Mouse (Mus musculus): Measurements from ENCODE around the gene Zmym5. TPM values are rescaled to one million over a fixed set of nuclear protein-coding genes. Genes with fewer than 3 reads are reported as not detected.
"Not testable (repeated sequence)": the region's sequence is repeated elsewhere in the genome, so short reads cannot be mapped to it uniquely, and the experiment has no call there.

Gene Zmym5
- polyA plus RNA-seq, 1 experiment from 2014 or later = 26.3 TPM

DNA sequence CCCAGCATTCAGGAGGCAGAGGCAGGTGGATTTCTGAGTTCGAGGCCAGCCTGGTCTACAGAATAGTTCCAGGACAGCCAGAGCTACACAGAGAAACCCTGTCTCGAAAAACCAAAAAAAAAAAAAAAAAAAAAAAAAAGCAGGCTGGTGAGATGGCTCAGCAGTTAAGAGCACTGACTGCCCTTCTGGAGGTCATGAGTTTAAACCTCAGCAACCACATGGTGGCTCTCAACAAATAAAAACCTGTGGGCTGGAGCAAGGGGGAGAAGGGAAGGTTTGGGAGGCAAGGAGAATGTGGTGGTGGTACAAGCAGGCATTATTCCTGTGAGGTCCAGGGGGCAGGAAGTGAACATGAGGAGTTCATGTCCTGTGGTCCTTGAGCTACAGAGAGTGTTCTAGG lies 45.1 kb downstream of the Zmym5 start:
- peaks cover 49% of the 10 kb centered on the region for H3K36me3 ChIP-seq
- H3K4me2 ChIP-seq; H3K4me1 ChIP-seq; H3K9ac ChIP-seq; H3K27me3 ChIP-seq; H3K4me3 ChIP-seq; ATAC-seq (ENCODE audit: borderline replicate concordance, extremely low read depth, low FRiP score, low TSS enrichment); H3K9me3 ChIP-seq; H3K27ac ChIP-seq: not testable (repeated sequence)
- 91% methylated on average over 2 of the region's 2 CpGs for WGBS

GRCm38 (mm10) chr14:56765117-56765516 lies 46.4 kb downstream of the Zmym5 start:
- not testable (repeated sequence) for H3K4me2 ChIP-seq; H3K27me3 ChIP-seq; ATAC-seq (ENCODE audit: borderline replicate concordance, extremely low read depth, low FRiP score, low TSS enrichment); H3K9ac ChIP-seq; H3K4me3 ChIP-seq; H3K27ac ChIP-seq; H3K9me3 ChIP-seq; H3K4me1 ChIP-seq
- 90% methylated on average over 2 of the region's 3 CpGs for WGBS
- H3K36me3 ChIP-seq = peaks cover 53% of the 10 kb centered on the region

DNA sequence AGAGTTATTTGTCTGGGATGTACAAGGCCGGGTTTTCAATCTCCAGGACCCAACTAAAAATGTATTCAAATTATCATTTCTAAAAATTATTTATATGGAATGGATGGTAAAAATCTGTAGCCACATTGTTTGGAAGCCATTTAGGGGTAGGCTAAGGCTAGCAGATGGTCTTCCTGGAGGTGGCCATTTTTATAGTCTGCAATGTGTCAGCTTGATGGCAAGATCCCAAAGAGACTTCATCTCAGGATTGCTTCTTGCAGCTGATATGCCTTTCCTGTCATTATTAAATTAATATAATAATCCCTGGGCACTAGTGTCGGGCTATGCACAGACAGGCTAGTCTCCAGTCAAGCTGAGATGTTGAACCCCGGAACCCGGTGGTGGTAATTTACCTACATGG lies 60.2 kb downstream of the Zmym5 start:
- Histone ChIP-seq H3K9me3 (no peaks in the 10 kb centered on the region), H3K9ac (no peak overlapping the region), H3K36me3 (peaks cover 44% of the 10 kb centered on the region), H3K4me3 (no peak overlapping the region), H3K4me1 (no peaks in the 10 kb centered on the region), H3K27me3 (no peaks in the 10 kb centered on the region), H3K4me2 (no peak overlapping the region), H3K27ac (no peak overlapping the region)
- WGBS = 89% methylated on average over 4 of the region's 4 CpGs
- no peak for ATAC-seq (ENCODE audit: borderline replicate concordance, extremely low read depth, low FRiP score, low TSS enrichment)

Other genes starting within 250 kb of the Zmym5 start
- gene Cenpj, start 236.3 kb downstream of the Zmym5 start, polyA plus RNA-seq (2015; fragmentation: Nextera tagmentation; extraction: Ambion mirVana) = 11.7 and 13.0 TPM in 2 replicates
- 4.2 and 5.0 TPM in 2 replicates for gene Parp4, start 236.1 kb downstream of the Zmym5 start, polyA plus RNA-seq (2015; fragmentation: Nextera tagmentation; extraction: Ambion mirVana)
- 23.3 and 26.4 TPM in 2 replicates for gene Mphosph8, start 143.5 kb downstream of the Zmym5 start, polyA plus RNA-seq (2015; fragmentation: Nextera tagmentation; extraction: Ambion mirVana)
- gene Pspc1, start 33.4 kb downstream of the Zmym5 start, polyA plus RNA-seq (2015; fragmentation: Nextera tagmentation; extraction: Ambion mirVana) = 25.5 and 26.0 TPM in 2 replicates
- 39.1 and 41.0 TPM in 2 replicates for gene Zmym2, start 74.9 kb upstream of the Zmym5 start, polyA plus RNA-seq (2015; fragmentation: Nextera tagmentation; extraction: Ambion mirVana)
- 3.3 and 5.3 TPM in 2 replicates for gene Gja3, start 246.4 kb upstream of the Zmym5 start, polyA plus RNA-seq (2015; fragmentation: Nextera tagmentation; extraction: Ambion mirVana)